Mouse (Mus musculus): ENCODE measurements around the gene Slfn4. TPM values are rescaled to one million over a fixed set of nuclear protein-coding genes. Genes with fewer than 3 reads are reported as not detected.
"Not testable (repeated sequence)": the region's sequence is repeated elsewhere in the genome, so short reads cannot be mapped to it uniquely, and the experiment has no call there.

Gene Slfn4
- polyA plus RNA-seq, 2 experiments = 0.04 to 0.18 TPM

GRCm38 (mm10) chr11:83224217-83224616, 49.2 kb downstream of the Slfn4 start:
- Histone ChIP-seq H3K4me3 (replicated peaks; ENCODE audit: low read length) (no peak overlapping the region), H3K4me2 (replicated peaks; ENCODE audit: low read depth, low read length, severe bottlenecking) (no peak overlapping the region), H3K9ac (ENCODE audit: low read depth, low read length, severe bottlenecking) (no peak overlapping the region), H3K27ac (replicated peaks; ENCODE audit: low read depth, low read length) (no peak overlapping the region), H3K9me3 (ENCODE audit: control insufficient read depth, low read length) (no peaks in the 10 kb centered on the region), H3K27me3 (ENCODE audit: control insufficient read depth, insufficient read depth, low read length) (no peaks in the 10 kb centered on the region), H3K4me1 (ENCODE audit: control insufficient read depth, insufficient read depth, low read length) (no peaks in the 10 kb centered on the region), H3K36me3 (ENCODE audit: control insufficient read depth, insufficient read depth, low read length) (no peaks in the 10 kb centered on the region)
- DNase-seq (ENCODE audit: low spot score) (no peak), ATAC-seq (ENCODE audit: low FRiP score, low read depth) (no peak)
- WGBS = 82% methylated on average over 9 of the region's 9 CpGs
- TF ChIP-seq POLR2A (IDR thresholded peaks at IDR 0.05; ENCODE audit: borderline replicate concordance, extremely low read depth, insufficient read depth, insufficient read length) = no peak

- no peaks in the 10 kb centered on the region for H3K4me1 ChIP-seq (ENCODE audit: control insufficient read depth, insufficient read depth, low read length)
- H3K27ac ChIP-seq (replicated peaks; ENCODE audit: low read depth, low read length) = no peak overlapping the region
- no peaks in the 10 kb centered on the region for H3K36me3 ChIP-seq (ENCODE audit: control insufficient read depth, insufficient read depth, low read length)
- 80% methylated on average over 3 of the region's 3 CpGs for WGBS
- no peaks in the 10 kb centered on the region for H3K9me3 ChIP-seq (ENCODE audit: control insufficient read depth, low read length)
- H3K27me3 ChIP-seq (ENCODE audit: control insufficient read depth, insufficient read depth, low read length) = no peaks in the 10 kb centered on the region
- DNase-seq (ENCODE audit: low spot score) (no peak), ATAC-seq (ENCODE audit: low FRiP score, low read depth) (no peak)
- TF ChIP-seq POLR2A (IDR thresholded peaks at IDR 0.05; ENCODE audit: borderline replicate concordance, extremely low read depth, insufficient read depth, insufficient read length) = no peak
- H3K9ac ChIP-seq (ENCODE audit: low read depth, low read length, severe bottlenecking) = no peak overlapping the region
- no peak overlapping the region for H3K4me2 ChIP-seq (replicated peaks; ENCODE audit: low read depth, low read length, severe bottlenecking)
- no peak overlapping the region for H3K4me3 ChIP-seq (replicated peaks; ENCODE audit: low read length)
These were observed 49.8 kb downstream of the Slfn4 start for GRCm38 (mm10) chr11:83224750-83225149.

- ATAC-seq (ENCODE audit: low FRiP score, low read depth) (no peak), DNase-seq (ENCODE audit: low spot score) (no peak)
- Histone ChIP-seq H3K36me3 (ENCODE audit: control insufficient read depth, insufficient read depth, low read length) (no peaks in the 10 kb centered on the region), H3K4me2 (replicated peaks; ENCODE audit: low read depth, low read length, severe bottlenecking) (no peak overlapping the region), H3K27ac (replicated peaks; ENCODE audit: low read depth, low read length) (no peak overlapping the region), H3K9ac (ENCODE audit: low read depth, low read length, severe bottlenecking) (no peak overlapping the region), H3K27me3 (ENCODE audit: control insufficient read depth, insufficient read depth, low read length) (no peaks in the 10 kb centered on the region), H3K4me1 (ENCODE audit: control insufficient read depth, insufficient read depth, low read length) (no peaks in the 10 kb centered on the region), H3K9me3 (ENCODE audit: control insufficient read depth, low read length) (no peaks in the 10 kb centered on the region), H3K4me3 (replicated peaks; ENCODE audit: low read length) (no peak overlapping the region)
- WGBS = 83% methylated on average over 9 of the region's 9 CpGs
- no peak for TF ChIP-seq POLR2A (IDR thresholded peaks at IDR 0.05; ENCODE audit: borderline replicate concordance, extremely low read depth, insufficient read depth, insufficient read length)
These were observed 50.5 kb downstream of the Slfn4 start for GRCm38 (mm10) chr11:83225371-83225960.

GRCm38 (mm10) chr11:83227926-83228723, 53.1 kb downstream of the Slfn4 start:
- ATAC-seq (ENCODE audit: low FRiP score, low read depth) (no peak), DNase-seq (ENCODE audit: low spot score) (no peak)
- Histone ChIP-seq H3K9me3 (ENCODE audit: control insufficient read depth, low read length) (no peaks in the 10 kb centered on the region), H3K27ac (replicated peaks; ENCODE audit: low read depth, low read length) (no peak overlapping the region), H3K27me3 (ENCODE audit: control insufficient read depth, insufficient read depth, low read length) (no peaks in the 10 kb centered on the region), H3K4me1 (ENCODE audit: control insufficient read depth, insufficient read depth, low read length) (no peaks in the 10 kb centered on the region), H3K4me2 (replicated peaks; ENCODE audit: low read depth, low read length, severe bottlenecking) (no peak overlapping the region), H3K4me3 (replicated peaks; ENCODE audit: low read length) (no peak overlapping the region), H3K9ac (ENCODE audit: low read depth, low read length, severe bottlenecking) (no peak overlapping the region), H3K36me3 (ENCODE audit: control insufficient read depth, insufficient read depth, low read length) (no peaks in the 10 kb centered on the region)
- TF ChIP-seq POLR2A (IDR thresholded peaks at IDR 0.05; ENCODE audit: borderline replicate concordance, extremely low read depth, insufficient read depth, insufficient read length) = no peak
- 86% methylated on average over 7 of the region's 7 CpGs for WGBS

- Histone ChIP-seq H3K4me3 (replicated peaks; ENCODE audit: low read length) (no peak overlapping the region), H3K9ac (ENCODE audit: low read depth, low read length, severe bottlenecking) (no peak overlapping the region), H3K4me1 (ENCODE audit: control insufficient read depth, insufficient read depth, low read length) (no peaks in the 10 kb centered on the region), H3K4me2 (replicated peaks; ENCODE audit: low read depth, low read length, severe bottlenecking) (no peak overlapping the region), H3K27me3 (ENCODE audit: control insufficient read depth, insufficient read depth, low read length) (no peaks in the 10 kb centered on the region), H3K9me3 (ENCODE audit: control insufficient read depth, low read length) (no peaks in the 10 kb centered on the region), H3K36me3 (ENCODE audit: control insufficient read depth, insufficient read depth, low read length) (no peaks in the 10 kb centered on the region), H3K27ac (replicated peaks; ENCODE audit: low read depth, low read length) (no peak overlapping the region)
- no peak for TF ChIP-seq POLR2A (IDR thresholded peaks at IDR 0.05; ENCODE audit: borderline replicate concordance, extremely low read depth, insufficient read depth, insufficient read length)
- 67% methylated on average over 3 of the region's 3 CpGs for WGBS
- ATAC-seq (ENCODE audit: low FRiP score, low read depth) (no peak), DNase-seq (ENCODE audit: low spot score) (no peak)
These were observed 56.0 kb downstream of the Slfn4 start for GRCm38 (mm10) chr11:83230966-83231365.

- WGBS = 58% methylated on average over 5 of the region's 5 CpGs
- H3K27ac ChIP-seq (replicated peaks; ENCODE audit: low read depth, low read length); ATAC-seq (ENCODE audit: low FRiP score, low read depth); H3K9ac ChIP-seq (ENCODE audit: low read depth, low read length, severe bottlenecking); H3K9me3 ChIP-seq (ENCODE audit: control insufficient read depth, low read length); H3K4me3 ChIP-seq (replicated peaks; ENCODE audit: low read length); DNase-seq (ENCODE audit: low spot score); H3K4me1 ChIP-seq (ENCODE audit: control insufficient read depth, insufficient read depth, low read length); H3K36me3 ChIP-seq (ENCODE audit: control insufficient read depth, insufficient read depth, low read length); H3K27me3 ChIP-seq (ENCODE audit: control insufficient read depth, insufficient read depth, low read length); H3K4me2 ChIP-seq (replicated peaks; ENCODE audit: low read depth, low read length, severe bottlenecking): not testable (repeated sequence)
These were observed 58.6 kb downstream of the Slfn4 start for GRCm38 (mm10) chr11:83233621-83234020.

- not testable (repeated sequence) for H3K9ac ChIP-seq (ENCODE audit: low read depth, low read length, severe bottlenecking); H3K36me3 ChIP-seq (ENCODE audit: control insufficient read depth, insufficient read depth, low read length); H3K4me2 ChIP-seq (replicated peaks; ENCODE audit: low read depth, low read length, severe bottlenecking); H3K27me3 ChIP-seq (ENCODE audit: control insufficient read depth, insufficient read depth, low read length); H3K4me3 ChIP-seq (replicated peaks; ENCODE audit: low read length); H3K27ac ChIP-seq (replicated peaks; ENCODE audit: low read depth, low read length); ATAC-seq (ENCODE audit: low FRiP score, low read depth); H3K9me3 ChIP-seq (ENCODE audit: control insufficient read depth, low read length); H3K4me1 ChIP-seq (ENCODE audit: control insufficient read depth, insufficient read depth, low read length); DNase-seq (ENCODE audit: low spot score)
- 74% methylated on average over 9 of the region's 9 CpGs for WGBS
These were observed 62.4 kb downstream of the Slfn4 start for GRCm38 (mm10) chr11:83237390-83237789.

Data from limb, embryonic 14.5 days (tissue).